Mouse (Mus musculus) R1 (cell line): Measurements from ENCODE around the gene Nim1k.
"Not testable (repeated sequence)": the region's sequence is repeated elsewhere in the genome, so short reads cannot be mapped to it uniquely, and the experiment has no call there.

Experiments used
- DNase-seq: peaks from one replicate; pipeline ENCODE4 v3.0.0-alpha.2; 2018; ENCODE audit warnings: low read depth, low spot score

Nim1k gene

GRCm38 (mm10) chr13:119729406-119729805, 26.3 kb downstream of the Nim1k start:
- no peak for DNase-seq

GRCm38 (mm10) chr13:119727608-119728387, 27.9 kb downstream of the Nim1k start:
- no peak for DNase-seq

GRCm38 (mm10) chr13:119724541-119724940, 31.1 kb downstream of the Nim1k start:
- DNase-seq = no peak

GRCm38 (mm10) chr13:119723368-119723767, 32.3 kb downstream of the Nim1k start:
- DNase-seq = no peak

- DNase-seq = no peak
Measured at GRCm38 (mm10) chr13:119722447-119722846, 33.2 kb downstream of the Nim1k start.

- no peak for DNase-seq
Measured at GRCm38 (mm10) chr13:119716105-119716504, 39.6 kb downstream of the Nim1k start.

- no peak for DNase-seq
Measured at GRCm38 (mm10) chr13:119713821-119714220, 41.9 kb downstream of the Nim1k start.

- DNase-seq = no peak
Measured at GRCm38 (mm10) chr13:119713107-119713787, 42.4 kb downstream of the Nim1k start.

- DNase-seq = no peak
Measured at GRCm38 (mm10) chr13:119712463-119712862, 43.2 kb downstream of the Nim1k start.

GRCm38 (mm10) chr13:119710268-119710610, 45.4 kb downstream of the Nim1k start:
- no peak for DNase-seq

GRCm38 (mm10) chr13:119709388-119710267, 46.1 kb downstream of the Nim1k start:
- peak; percentile 31 for DNase-seq

- no peak for DNase-seq
Measured at GRCm38 (mm10) chr13:119708941-119709340, 46.7 kb downstream of the Nim1k start.

GRCm38 (mm10) chr13:119707906-119708305, 47.8 kb downstream of the Nim1k start:
- no peak for DNase-seq

- DNase-seq = no peak
Measured at GRCm38 (mm10) chr13:119706953-119707352, 48.7 kb downstream of the Nim1k start.

GRCm38 (mm10) chr13:119706278-119706880, 49.3 kb downstream of the Nim1k start:
- not testable (repeated sequence) for DNase-seq

GRCm38 (mm10) chr13:119704280-119704679, 51.4 kb downstream of the Nim1k start:
- no peak for DNase-seq

GRCm38 (mm10) chr13:119698436-119698835, 57.2 kb downstream of the Nim1k start:
- DNase-seq = no peak

- peak; percentile 26 for DNase-seq
Measured at GRCm38 (mm10) chr13:119696496-119696895, 59.2 kb downstream of the Nim1k start.

GRCm38 (mm10) chr13:119695676-119696075, 60.0 kb downstream of the Nim1k start:
- DNase-seq = peak; percentile 52

- not testable (repeated sequence) for DNase-seq
Measured at GRCm38 (mm10) chr13:119691958-119692357, 63.7 kb downstream of the Nim1k start.

GRCm38 (mm10) chr13:119690876-119691620, 64.6 kb downstream of the Nim1k start:
- DNase-seq = peak; percentile 56
